Mouse (Mus musculus): ENCODE measurements around the gene Ltv1. TPM values are rescaled to one million over a fixed set of nuclear protein-coding genes. Genes with fewer than 3 reads are reported as not detected.

Gene Ltv1
- total and polyA plus RNA-seq, 3 experiments, result 29.0 to 68.8 (median 36.7) TPM

- Histone ChIP-seq H3K4me1 (ENCODE audit: insufficient read depth, low read depth, low read length) (no peaks in the 10 kb centered on the region; the same call in 1 of the 2 replicates), H3K36me3 (replicated peaks) (no peaks in the 10 kb centered on the region), H3K9me3 (replicated peaks) (no peaks in the 10 kb centered on the region), H3K4me3 (ENCODE audit: low read depth, low read length) (no peak overlapping the region), H3K27me3 (ENCODE audit: insufficient read depth, low read length) (peaks cover 16% of the 10 kb centered on the region)
- TF ChIP-seq TAL1 (conservative IDR thresholded peaks at IDR 0.05; ENCODE audit: low read depth, low read length), result no peak
- no peak for TF ChIP-seq GATA2 (IDR thresholded peaks at IDR 0.05; ENCODE audit: borderline replicate concordance, low read depth, low read length)
- TF ChIP-seq POLR2AphosphoS5 (IDR thresholded peaks at IDR 0.05; ENCODE audit: insufficient replicate concordance, low read depth, low read length), result no peak
- no peak for TF ChIP-seq GATA1 (IDR thresholded peaks at IDR 0.05; ENCODE audit: borderline replicate concordance, low read length)
- no peak for TF ChIP-seq CTCF (IDR thresholded peaks at IDR 0.05; ENCODE audit: low read depth, low read length)
- ATAC-seq (ENCODE audit: extremely low read depth, insufficient number of reproducible peaks, low FRiP score, poor library complexity, severe bottlenecking) (no peak), DNase-seq (ENCODE audit: low spot score) (no peak)
Observed at GRCm38 (mm10) chr10:13135276-13135675, 57.7 kb downstream of the Ltv1 start.

- no peaks in the 10 kb centered on the region for H3K36me3 ChIP-seq (replicated peaks)
- no peak overlapping the region for H3K4me3 ChIP-seq (ENCODE audit: low read depth, low read length)
- H3K9me3 ChIP-seq (replicated peaks), result no peaks in the 10 kb centered on the region
- no peak for TF ChIP-seq GATA1 (IDR thresholded peaks at IDR 0.05; ENCODE audit: borderline replicate concordance, low read length)
- no peak for TF ChIP-seq GATA2 (IDR thresholded peaks at IDR 0.05; ENCODE audit: borderline replicate concordance, low read depth, low read length)
- TF ChIP-seq CTCF (IDR thresholded peaks at IDR 0.05; ENCODE audit: low read depth, low read length), result no peak
- TF ChIP-seq TAL1 (conservative IDR thresholded peaks at IDR 0.05; ENCODE audit: low read depth, low read length), result no peak
- no peak for TF ChIP-seq POLR2AphosphoS5 (IDR thresholded peaks at IDR 0.05; ENCODE audit: insufficient replicate concordance, low read depth, low read length)
- peaks cover 14% of the 10 kb centered on the region for H3K27me3 ChIP-seq (ENCODE audit: insufficient read depth, low read length)
- DNase-seq (ENCODE audit: low spot score), result no peak
- no peak for ATAC-seq (ENCODE audit: extremely low read depth, insufficient number of reproducible peaks, low FRiP score, poor library complexity, severe bottlenecking)
- H3K4me1 ChIP-seq (ENCODE audit: insufficient read depth, low read depth, low read length), result no peaks in the 10 kb centered on the region; the same call in 1 of the 2 replicates
Observed at GRCm38 (mm10) chr10:13133850-13134249, 59.1 kb downstream of the Ltv1 start.

Other genes starting within 250 kb of the Ltv1 start
- gene Stx11, start 228.9 kb downstream of the Ltv1 start, total RNA-seq (2014; fragmentation: Nextera tagmentation), result 34.3 and 40.0 TPM in 2 replicates
- 25.4 and 28.4 TPM in 2 replicates for gene Stx11, start 228.9 kb downstream of the Ltv1 start, total RNA-seq (2017)
- 13.3 and 13.8 TPM in 2 replicates for gene Stx11, start 228.9 kb downstream of the Ltv1 start, polyA plus RNA-seq (2012)
- 11.0 and 14.5 TPM in 2 replicates for gene Sf3b5, start 187.8 kb downstream of the Ltv1 start, total RNA-seq (2014; fragmentation: Nextera tagmentation)
- gene Sf3b5, start 187.8 kb downstream of the Ltv1 start, total RNA-seq (2017), result 18.4 and 24.3 TPM in 2 replicates
- 98.6 and 112 TPM in 2 replicates for gene Sf3b5, start 187.8 kb downstream of the Ltv1 start, polyA plus RNA-seq (2012)
- gene Plagl1, start 132.7 kb downstream of the Ltv1 start, total RNA-seq (2014; fragmentation: Nextera tagmentation), result not detected in 2 replicates
- 0.41 and 0.55 TPM in 2 replicates for gene Plagl1, start 132.7 kb downstream of the Ltv1 start, total RNA-seq (2017)
- gene Plagl1, start 132.7 kb downstream of the Ltv1 start, polyA plus RNA-seq (2012), result 0.09 and 0.11 TPM in 2 replicates
- gene Zc2hc1b, start 15.1 kb downstream of the Ltv1 start, total RNA-seq (2014; fragmentation: Nextera tagmentation), result not detected in 2 replicates
- not detected in 2 replicates for gene Zc2hc1b, start 15.1 kb downstream of the Ltv1 start, total RNA-seq (2017)
- gene Zc2hc1b, start 15.1 kb downstream of the Ltv1 start, polyA plus RNA-seq (2012), result not detected in 2 replicates

Data from G1E (cell line).